Mouse (Mus musculus) forebrain, embryonic 16.5 days (tissue): ENCODE measurements around the gene Gm17359. TPM values are rescaled to one million over a fixed set of nuclear protein-coding genes. Genes with fewer than 3 reads are reported as not detected.

Experiments
- ATAC-seq: fragments of 200-750 bp; cut with Nextera tagmentation; 2 replicates; pipeline ENCODE4 v1.8.0; 2017; ENCODE audit warnings: mild to moderate bottlenecking, moderate library complexity
- H3K27ac ChIP-seq: fragments of 300-500 bp; sonication (generic); 2 replicates; pipeline ENCODE4 v1.5.1; 2014; ENCODE audit warnings: low read length, control low read depth
- H3K27me3 ChIP-seq: fragments of 300-500 bp; sonication (generic); replicated peaks from 2 replicates; pipeline ENCODE4 v1.6.1; 2014; ENCODE audit warnings: low read length; ENCODE audit not compliant: control insufficient read depth, insufficient read depth
- H3K36me3 ChIP-seq: fragments of 300-500 bp; sonication (generic); 2 replicates; pipeline ENCODE4 v1.6.1; 2014; ENCODE audit not compliant: control insufficient read depth, insufficient read depth
- H3K4me1 ChIP-seq: fragments of 300-500 bp; sonication (generic); replicated peaks from 2 replicates; pipeline ENCODE4 v1.6.1; 2014; ENCODE audit warnings: low read length; ENCODE audit not compliant: control insufficient read depth, insufficient read depth
- H3K4me2 ChIP-seq: fragments of 300-500 bp; sonication (generic); 2 replicates; pipeline ENCODE4 v1.6.1; 2014; ENCODE audit warnings: mild to moderate bottlenecking, low read length, control low read depth
- H3K4me3 ChIP-seq: fragments of 300-500 bp; sonication (generic); replicated peaks from 2 replicates; pipeline ENCODE4 v1.5.1; 2014; ENCODE audit warnings: mild to moderate bottlenecking, low read length, control low read depth
- H3K9ac ChIP-seq: fragments of 300-500 bp; sonication (generic); replicated peaks from 2 replicates; pipeline ENCODE4 v1.6.1; 2014; ENCODE audit warnings: low read depth, low read length, control low read depth
- H3K9me3 ChIP-seq: fragments of 300-500 bp; sonication (generic); 2 replicates; pipeline ENCODE4 v1.6.1; 2016; ENCODE audit warnings: low read length; ENCODE audit not compliant: control insufficient read depth
- WGBS: fragments of 180-500 bp; shearing (Covaris S2); extraction: QIAGEN DNeasy Blood & Tissue Kit; methylation state at CpG from one replicate; pipeline ENCODE4 v1.1.7; 2014; 5-methylcytosine and 5-hydroxymethylcytosine counted together
- polyA plus RNA-seq: library from polyadenylated mRNA; unstranded; fragments of >200 nt; fragmentation: Nextera tagmentation; extraction: Ambion mirVana; gene quantifications from 2 replicates; pipeline ENCODE4 v1.2.1, GENCODE M21; 2015

Gm17359 gene
- polyA plus RNA-seq, 1 experiment from 2014 or later: not detected

DNA sequence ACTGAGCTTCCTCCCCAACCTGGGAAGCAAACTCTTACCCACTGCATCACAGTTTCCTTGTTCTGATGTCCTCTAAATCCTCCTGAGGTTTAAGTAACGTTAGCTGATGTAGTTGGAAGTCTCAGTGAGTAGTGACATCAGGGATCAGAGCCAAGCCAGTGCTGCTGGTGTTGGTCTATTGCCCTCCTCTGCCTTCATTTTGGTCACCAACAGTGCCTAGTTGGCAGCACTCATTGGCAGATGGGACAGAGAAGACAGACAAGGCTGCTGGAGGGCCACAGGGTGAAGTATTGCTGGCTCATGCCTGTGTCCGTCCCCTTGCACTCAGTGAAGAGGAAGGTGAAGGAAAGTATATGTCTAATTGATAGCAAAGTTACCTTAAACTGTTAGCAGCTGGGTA, 139.5 kb downstream of the Gm17359 start:
- WGBS: 62% methylated on average over 2 of the region's 2 CpGs

DNA sequence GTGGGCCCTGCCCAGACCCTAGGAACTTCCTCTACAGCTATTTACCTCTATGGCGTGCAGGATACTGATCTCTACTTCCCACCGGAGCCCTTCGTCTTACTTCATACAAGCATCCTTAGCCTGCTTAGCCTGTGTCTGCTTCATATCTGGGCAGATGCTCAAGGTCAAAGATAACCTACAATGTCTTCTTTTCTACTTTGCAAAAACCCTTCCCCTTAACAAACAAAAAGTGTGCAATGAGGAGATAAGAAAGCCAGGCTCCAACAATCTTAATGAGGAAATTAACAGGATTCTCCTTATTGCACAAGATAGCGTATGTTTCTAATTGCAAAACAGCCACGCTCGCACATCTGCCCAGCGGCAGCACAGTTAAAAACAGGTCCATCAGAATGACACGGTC, 141.9 kb downstream of the Gm17359 start:
- ATAC-seq: no peak
- 0 out of 2 replicates have a peak, but pooled peaks cover 3% of the 10 kb centered on the region for H3K9me3 ChIP-seq
- H3K9ac ChIP-seq: no peak overlapping the region
- no peaks in the 10 kb centered on the region for H3K27me3 ChIP-seq
- no peak overlapping the region for H3K4me3 ChIP-seq
- no peak overlapping the region for H3K27ac ChIP-seq
- 92% methylated on average over 8 of the region's 8 CpGs for whole genome bisulfite sequencing
- peaks cover 10% of the 10 kb centered on the region for H3K36me3 ChIP-seq
- no peak overlapping the region for H3K4me2 ChIP-seq
- H3K4me1 ChIP-seq: peaks cover 16% of the 10 kb centered on the region

More for the DNA sequence above, 139.5 kb downstream of the Gm17359 start:
- no peak overlapping the region for H3K4me2 ChIP-seq
- ATAC-seq: no peak
- peaks cover 7% of the 10 kb centered on the region for H3K36me3 ChIP-seq
- peaks cover 16% of the 10 kb centered on the region for H3K4me1 ChIP-seq
- H3K9me3 ChIP-seq: no peaks in the 10 kb centered on the region
- H3K9ac ChIP-seq: no peak overlapping the region
- no peak overlapping the region for H3K27ac ChIP-seq
- no peaks in the 10 kb centered on the region for H3K27me3 ChIP-seq
- H3K4me3 ChIP-seq: no peak overlapping the region

DNA sequence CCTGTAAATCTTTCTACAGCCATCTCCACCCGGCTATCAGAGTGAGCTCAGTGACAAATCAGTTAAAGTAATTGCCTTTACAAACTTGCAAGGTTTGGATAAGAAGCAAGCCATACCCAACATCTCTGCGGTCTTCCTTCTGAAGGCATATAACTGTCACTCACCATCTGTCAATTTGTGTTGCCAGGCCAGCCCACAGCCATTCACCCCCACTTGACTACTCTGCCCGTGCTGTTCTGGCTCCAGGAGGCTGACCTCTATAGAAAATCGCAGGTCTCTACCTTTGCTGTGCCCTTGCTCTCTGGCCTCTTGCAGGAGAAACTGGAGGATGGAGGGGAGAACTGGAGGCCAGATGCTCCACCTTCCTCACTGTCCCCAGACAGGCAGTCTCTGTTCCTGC, 142.4 kb downstream of the Gm17359 start:
- Histone ChIP-seq H3K9me3 (0 out of 2 replicates have a peak, but pooled peaks cover 3% of the 10 kb centered on the region), H3K4me2 (no peak overlapping the region), H3K36me3 (peaks cover 12% of the 10 kb centered on the region), H3K9ac (no peak overlapping the region), H3K4me3 (no peak overlapping the region), H3K4me1 (peaks cover 16% of the 10 kb centered on the region), H3K27ac (no peak overlapping the region), H3K27me3 (no peaks in the 10 kb centered on the region)
- no peak for ATAC-seq
- WGBS: 68% methylated on average over 4 of the region's 4 CpGs

DNA sequence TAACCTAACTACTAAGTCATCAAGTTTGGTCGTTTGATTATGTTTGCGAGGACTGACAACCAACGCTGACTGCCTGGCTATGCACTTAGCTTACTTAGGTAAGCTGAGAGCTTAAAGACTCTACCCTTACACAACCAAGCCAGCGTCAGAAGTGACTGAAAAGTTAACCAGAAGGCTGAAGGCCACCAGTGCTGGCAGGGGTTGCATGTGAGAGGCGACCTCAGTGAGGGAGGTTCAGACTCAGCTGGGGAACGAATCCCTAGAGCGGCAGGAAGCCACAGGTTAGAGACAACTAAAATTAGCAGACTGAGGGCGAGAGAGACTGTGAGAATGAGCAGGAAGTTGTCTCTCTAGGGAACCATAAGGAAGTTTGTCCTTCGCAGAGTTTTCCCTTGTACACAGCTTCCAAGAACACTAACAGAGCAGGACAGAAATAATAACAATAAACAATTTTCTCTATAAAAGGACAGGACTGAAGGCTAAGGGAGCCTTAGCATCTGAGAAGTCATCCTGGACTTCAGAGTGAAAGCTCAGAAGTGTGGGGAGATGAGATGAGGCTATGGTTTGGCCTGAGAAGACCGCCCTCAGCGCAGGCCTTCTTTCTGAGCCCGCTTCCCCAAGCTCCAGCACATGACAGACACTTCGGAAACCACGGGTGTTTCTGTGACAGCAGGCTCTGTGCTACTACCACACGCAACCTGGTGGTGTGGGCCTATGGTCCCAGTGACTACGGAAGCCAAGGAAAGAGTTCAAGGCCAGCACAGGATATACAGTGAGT, 148.0 kb downstream of the Gm17359 start:
- H3K4me1 ChIP-seq: no peaks in the 10 kb centered on the region
- ATAC-seq: no peak
- H3K4me3 ChIP-seq: no peak overlapping the region
- 0 out of 2 replicates have a peak, but pooled peaks cover 3% of the 10 kb centered on the region for H3K9me3 ChIP-seq
- no peak overlapping the region for H3K9ac ChIP-seq
- H3K36me3 ChIP-seq: peaks cover 28% of the 10 kb centered on the region
- 94% methylated on average over 16 of the region's 16 CpGs for WGBS
- no peaks in the 10 kb centered on the region for H3K27me3 ChIP-seq
- H3K27ac ChIP-seq: no peak overlapping the region
- H3K4me2 ChIP-seq: no peak overlapping the region

DNA sequence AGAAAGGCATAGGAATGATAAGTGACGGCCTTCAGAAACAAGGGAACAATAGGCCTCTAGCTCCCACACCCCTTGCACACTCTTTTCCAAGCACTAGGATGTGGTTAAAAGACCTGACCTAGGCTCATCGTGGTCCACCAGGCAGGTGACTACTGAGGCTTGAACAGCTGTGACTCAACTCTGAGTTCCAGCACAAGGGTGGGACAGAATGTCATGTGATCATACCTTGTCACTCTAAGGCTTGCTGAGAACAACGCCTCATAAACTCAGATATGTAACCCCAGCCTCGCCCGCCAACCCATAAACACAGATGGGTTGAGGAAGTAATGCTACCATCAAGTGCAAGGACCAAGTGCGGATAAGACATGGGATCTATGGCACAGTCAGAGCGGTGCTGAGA, 151.6 kb downstream of the Gm17359 start:
- Histone ChIP-seq H3K36me3 (peaks cover 26% of the 10 kb centered on the region), H3K4me2 (no peak overlapping the region), H3K9ac (no peak overlapping the region), H3K27me3 (no peaks in the 10 kb centered on the region), H3K4me1 (no peaks in the 10 kb centered on the region), H3K4me3 (no peak overlapping the region), H3K27ac (no peak overlapping the region), H3K9me3 (0 out of 2 replicates have a peak, but pooled peaks cover 2% of the 10 kb centered on the region)
- WGBS: 96% methylated on average over 7 of the region's 7 CpGs
- ATAC-seq: no peak

DNA sequence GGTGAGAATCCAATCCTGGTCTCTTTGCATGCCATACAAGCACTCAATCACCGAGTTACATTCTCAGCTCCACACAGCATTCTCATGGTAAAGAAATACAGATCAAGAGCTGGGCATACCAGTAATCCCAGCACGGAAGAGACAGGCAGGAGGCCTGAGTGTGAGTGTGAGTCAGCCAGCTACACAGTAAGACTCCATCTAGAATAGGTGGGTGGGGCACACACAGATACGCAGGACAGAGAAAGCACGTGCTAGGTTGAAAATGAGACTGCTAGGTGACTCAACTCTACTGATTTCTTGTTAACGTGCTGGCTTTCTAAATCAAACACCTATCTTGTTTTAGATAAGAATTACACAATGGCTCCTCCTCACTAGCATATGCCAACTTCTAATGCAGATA, 153.6 kb downstream of the Gm17359 start:
- no peak for ATAC-seq
- Histone ChIP-seq H3K27me3 (no peaks in the 10 kb centered on the region), H3K9me3 (no peaks in the 10 kb centered on the region), H3K4me1 (no peaks in the 10 kb centered on the region), H3K4me3 (no peak overlapping the region), H3K27ac (no peak overlapping the region), H3K9ac (no peak overlapping the region), H3K36me3 (peaks cover 22% of the 10 kb centered on the region), H3K4me2 (no peak overlapping the region)
- 94% methylated on average over 5 of the region's 5 CpGs for WGBS

DNA sequence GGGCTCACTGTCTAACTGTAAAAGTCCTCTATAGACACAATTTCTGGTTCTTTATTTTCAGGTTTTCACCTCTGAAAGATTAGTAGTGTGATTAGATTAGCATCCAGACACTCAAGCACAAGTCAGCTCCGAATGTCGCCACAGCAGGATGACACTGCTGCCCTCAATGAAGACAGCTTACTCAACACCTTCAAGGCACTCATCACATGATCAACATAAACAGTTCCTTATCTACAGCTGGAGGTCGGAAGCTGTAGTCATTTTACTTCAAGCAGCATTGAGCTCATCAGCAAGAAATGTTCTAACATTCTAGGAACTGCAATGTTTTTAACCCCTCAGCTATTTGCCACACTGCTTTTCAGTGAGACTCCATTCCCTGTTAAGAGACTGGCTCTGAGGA, 155.2 kb downstream of the Gm17359 start:
- no peak for ATAC-seq
- Histone ChIP-seq H3K9me3 (no peaks in the 10 kb centered on the region), H3K36me3 (peaks cover 22% of the 10 kb centered on the region), H3K4me2 (no peak overlapping the region), H3K4me1 (no peaks in the 10 kb centered on the region), H3K27me3 (no peaks in the 10 kb centered on the region), H3K9ac (no peak overlapping the region), H3K27ac (no peak overlapping the region), H3K4me3 (no peak overlapping the region)
- 95% methylated on average over 3 of the region's 3 CpGs for WGBS

DNA sequence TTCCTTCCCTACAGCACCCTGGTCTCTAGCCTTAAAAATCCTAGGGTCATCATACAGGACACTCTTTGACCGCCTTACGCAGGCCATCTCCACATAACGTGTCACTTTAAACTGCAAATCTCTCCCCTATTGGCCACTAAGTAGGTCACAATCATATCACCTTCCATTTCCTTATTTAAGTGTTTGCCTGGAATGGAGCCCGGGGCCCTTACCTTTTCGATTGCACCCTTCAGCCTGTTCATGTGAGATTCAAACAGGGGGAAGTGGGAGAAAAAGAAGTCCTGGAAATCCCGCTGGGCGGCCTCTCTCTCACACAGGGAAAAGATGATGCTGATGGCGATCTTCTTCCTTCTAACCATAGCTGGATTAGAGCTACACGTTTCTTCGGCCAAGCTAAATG, 156.6 kb downstream of the Gm17359 start:
- no peak overlapping the region for H3K9ac ChIP-seq
- H3K4me2 ChIP-seq: no peak overlapping the region
- 95% methylated on average over 10 of the region's 10 CpGs for WGBS
- peaks cover 15% of the 10 kb centered on the region for H3K36me3 ChIP-seq
- ATAC-seq: no peak
- H3K27me3 ChIP-seq: no peaks in the 10 kb centered on the region
- H3K27ac ChIP-seq: no peak overlapping the region
- H3K4me3 ChIP-seq: no peak overlapping the region
- no peaks in the 10 kb centered on the region for H3K4me1 ChIP-seq
- no peaks in the 10 kb centered on the region for H3K9me3 ChIP-seq

DNA sequence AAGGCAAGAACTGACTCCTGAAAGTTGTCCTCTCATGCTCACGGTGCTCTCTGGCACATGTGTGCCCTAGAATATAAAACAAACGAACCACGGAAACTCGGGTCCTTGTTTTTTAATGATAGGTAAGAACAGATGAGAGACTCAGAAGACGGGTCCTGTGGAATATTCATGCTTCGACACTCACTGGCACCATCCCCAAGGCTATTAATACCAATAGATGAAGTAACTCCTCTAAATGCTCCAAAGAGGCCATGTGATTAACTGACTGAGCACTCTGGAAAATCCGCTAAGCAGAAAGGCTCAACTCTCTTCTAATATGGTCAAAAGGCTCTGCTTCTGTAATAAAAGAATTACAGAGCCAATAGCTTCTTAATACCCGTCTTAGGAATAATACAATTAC, 157.6 kb downstream of the Gm17359 start:
- Histone ChIP-seq H3K27ac (no peak overlapping the region), H3K9ac (no peak overlapping the region), H3K27me3 (no peaks in the 10 kb centered on the region), H3K36me3 (peaks cover 8% of the 10 kb centered on the region), H3K9me3 (no peaks in the 10 kb centered on the region), H3K4me2 (no peak overlapping the region), H3K4me1 (no peaks in the 10 kb centered on the region), H3K4me3 (no peak overlapping the region)
- 76% methylated on average over 8 of the region's 8 CpGs for WGBS
- no peak for ATAC-seq
